Mouse (Mus musculus) midbrain, embryonic 11.5 days (tissue): ENCODE measurements around the gene Fam166b. TPM values are rescaled to one million over a fixed set of nuclear protein-coding genes. Genes with fewer than 3 reads are reported as not detected.

Source experiments
- ATAC-seq: fragments of 200-750 bp; cut with Nextera tagmentation; 2 replicates; pipeline ENCODE4 v1.8.0; 2017; ENCODE audit warnings: moderate TSS enrichment, moderate library complexity; ENCODE audit not compliant: low FRiP score
- DNase-seq: peaks from one replicate; pipeline ENCODE4 v3.0.0; 2015; ENCODE audit warnings: low spot score; ENCODE audit errors: missing footprints
- H3K27ac ChIP-seq: fragments of 300-500 bp; sonication (generic); 2 replicates; pipeline ENCODE4 v1.5.1; 2014; ENCODE audit warnings: low read depth, low read length
- H3K27me3 ChIP-seq: fragments of 300-500 bp; sonication (generic); 2 replicates; pipeline ENCODE4 v1.6.1; 2014; ENCODE audit warnings: mild to moderate bottlenecking, low read length, moderate library complexity, mixed read lengths; ENCODE audit not compliant: control insufficient read depth, insufficient read depth
- H3K36me3 ChIP-seq: fragments of 300-500 bp; sonication (generic); 2 replicates; pipeline ENCODE4 v1.6.1; 2014; ENCODE audit warnings: mild to moderate bottlenecking, low read length, moderate library complexity, mixed read lengths; ENCODE audit not compliant: control insufficient read depth, insufficient read depth
- H3K4me1 ChIP-seq: fragments of 300-500 bp; sonication (generic); 2 replicates; pipeline ENCODE4 v1.6.1; 2014; ENCODE audit warnings: low read length; ENCODE audit not compliant: control insufficient read depth, insufficient read depth
- H3K4me2 ChIP-seq: fragments of 300-500 bp; sonication (generic); 2 replicates; pipeline ENCODE4 v1.6.1; 2014; ENCODE audit warnings: mild to moderate bottlenecking, moderate library complexity
- H3K4me3 ChIP-seq: fragments of 300-500 bp; sonication (generic); 2 replicates; pipeline ENCODE4 v1.5.1; 2014; ENCODE audit warnings: low read depth, low read length
- H3K9ac ChIP-seq: fragments of 300-500 bp; sonication (generic); 2 replicates; pipeline ENCODE4 v1.6.1; 2014; ENCODE audit warnings: low read length
- H3K9me3 ChIP-seq: fragments of 300-500 bp; sonication (generic); 2 replicates; pipeline ENCODE4 v1.6.1; 2016; ENCODE audit warnings: low read length; ENCODE audit not compliant: control insufficient read depth
- WGBS: fragments of 180-500 bp; shearing (Covaris S2); extraction: QIAGEN DNeasy Blood & Tissue Kit; methylation state at CpG from one replicate; pipeline ENCODE4 v1.1.7; 2014; 5-methylcytosine and 5-hydroxymethylcytosine counted together
- polyA plus RNA-seq: library from polyadenylated mRNA; unstranded; fragments of >200 nt; fragmentation: Nextera tagmentation; extraction: Ambion mirVana; gene quantifications from 2 replicates; pipeline ENCODE4 v1.2.1, GENCODE M21; 2014

Gene Fam166b
- polyA plus RNA-seq, 1 experiment from 2014 or later: 0.59 TPM

- no peak for ATAC-seq
- H3K27ac ChIP-seq: no peak overlapping the region
- no peak overlapping the region for H3K9ac ChIP-seq
- H3K36me3 ChIP-seq: peaks cover 7% of the 10 kb centered on the region
- H3K9me3 ChIP-seq: no peaks in the 10 kb centered on the region
- H3K4me2 ChIP-seq: no peak overlapping the region
- 77% methylated on average over 4 of the region's 4 CpGs for WGBS
- no peak overlapping the region for H3K4me3 ChIP-seq
- no peaks in the 10 kb centered on the region; the same call in 1 of the 2 replicates for H3K4me1 ChIP-seq
- no peaks in the 10 kb centered on the region for H3K27me3 ChIP-seq
- peak; percentile 41 for DNase-seq
Measured at GRCm38 (mm10) chr4:43418450-43418849, 10.5 kb downstream of the Fam166b start.

DNA sequence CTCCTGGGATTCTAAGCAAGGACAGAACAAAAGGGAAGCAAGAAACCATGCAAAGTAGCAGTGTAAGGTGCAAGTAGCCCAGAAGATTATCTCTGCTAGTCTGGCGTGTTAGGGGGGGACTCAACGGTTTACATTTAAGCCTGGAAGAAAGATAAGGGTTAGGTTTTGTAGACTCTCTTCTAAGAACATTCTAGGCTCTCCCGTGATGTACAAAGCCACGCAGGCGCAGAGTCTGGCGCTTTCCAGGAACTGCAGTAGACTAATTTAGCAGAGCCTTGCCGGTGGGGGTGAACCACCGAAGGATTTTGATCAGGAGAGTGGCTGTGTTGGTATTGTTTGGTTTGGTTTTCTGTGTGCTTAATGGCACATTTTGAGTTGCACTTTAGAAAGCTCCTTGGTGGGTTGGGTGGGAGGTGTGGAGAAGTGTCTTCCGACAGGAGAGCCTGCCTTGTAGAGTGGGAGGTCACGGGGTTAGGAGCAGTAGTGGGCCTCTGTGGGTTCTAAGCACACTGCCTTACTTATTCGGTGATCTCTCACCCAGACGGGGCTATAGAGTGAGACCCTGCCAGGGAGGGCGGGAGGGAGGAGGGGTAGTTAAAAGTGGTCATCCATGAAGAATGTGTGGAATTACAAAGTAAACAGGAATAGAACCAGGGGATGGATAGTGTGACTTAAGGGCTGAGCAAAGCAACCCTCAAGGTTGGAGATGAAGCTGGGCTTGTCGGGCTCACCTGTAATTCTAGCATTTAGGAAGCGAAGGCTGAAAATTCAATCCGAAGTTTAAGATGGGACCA lies 11.5 kb downstream of the Fam166b start:
- Histone ChIP-seq H3K36me3 (peaks cover 7% of the 10 kb centered on the region), H3K4me3 (no peak overlapping the region), H3K4me1 (no peaks in the 10 kb centered on the region; the same call in 1 of the 2 replicates), H3K4me2 (no peak overlapping the region), H3K27me3 (no peaks in the 10 kb centered on the region), H3K27ac (no peak overlapping the region), H3K9me3 (no peaks in the 10 kb centered on the region), H3K9ac (no peak overlapping the region)
- 81% methylated on average over 16 of the region's 16 CpGs for WGBS
- ATAC-seq (no peak), DNase-seq (peak; percentile 54)

GRCm38 (mm10) chr4:43416071-43416490 lies 12.9 kb downstream of the Fam166b start:
- ATAC-seq: no peak
- WGBS: 94% methylated on average over 22 of the region's 22 CpGs
- Histone ChIP-seq H3K36me3 (peaks cover 7% of the 10 kb centered on the region), H3K9ac (no peak overlapping the region), H3K9me3 (no peaks in the 10 kb centered on the region), H3K4me3 (no peak overlapping the region), H3K27me3 (no peaks in the 10 kb centered on the region), H3K4me1 (no peaks in the 10 kb centered on the region; the same call in 1 of the 2 replicates), H3K4me2 (no peak overlapping the region), H3K27ac (no peak overlapping the region)
- peak; percentile 49 for DNase-seq

GRCm38 (mm10) chr4:43415221-43416070 lies 13.5 kb downstream of the Fam166b start:
- peaks cover 7% of the 10 kb centered on the region for H3K36me3 ChIP-seq
- ATAC-seq (no peak), DNase-seq (no peak)
- no peak overlapping the region for H3K4me3 ChIP-seq
- WGBS: 87% methylated on average over 29 of the region's 29 CpGs
- no peaks in the 10 kb centered on the region for H3K9me3 ChIP-seq
- no peak overlapping the region for H3K4me2 ChIP-seq
- H3K4me1 ChIP-seq: no peaks in the 10 kb centered on the region; the same call in 1 of the 2 replicates
- no peak overlapping the region for H3K27ac ChIP-seq
- no peaks in the 10 kb centered on the region for H3K27me3 ChIP-seq
- H3K9ac ChIP-seq: no peak overlapping the region

- Histone ChIP-seq H3K27ac (no peak overlapping the region), H3K27me3 (no peaks in the 10 kb centered on the region), H3K36me3 (peaks cover 7% of the 10 kb centered on the region), H3K9me3 (no peaks in the 10 kb centered on the region), H3K4me3 (no peak overlapping the region), H3K4me2 (no peak overlapping the region), H3K4me1 (no peaks in the 10 kb centered on the region; the same call in 1 of the 2 replicates), H3K9ac (no peak overlapping the region)
- ATAC-seq: no peak
- WGBS: 89% methylated on average over 14 of the region's 14 CpGs
- no peak for DNase-seq
Measured at GRCm38 (mm10) chr4:43414761-43415160, 14.2 kb downstream of the Fam166b start.

- no peaks in the 10 kb centered on the region for H3K9me3 ChIP-seq
- H3K27ac ChIP-seq: peak overlapping the region; percentile 83
- H3K27me3 ChIP-seq: no peaks in the 10 kb centered on the region
- 73% methylated on average over 12 of the region's 12 CpGs for WGBS
- no peaks in the 10 kb centered on the region for H3K36me3 ChIP-seq
- DNase-seq (peak; percentile 90), ATAC-seq (peak; percentile 45)
- peak overlapping the region; percentile 44 for H3K4me3 ChIP-seq
- peak overlapping the region; percentile 79 for H3K9ac ChIP-seq
- peak overlapping the region; percentile 68 for H3K4me2 ChIP-seq
- H3K4me1 ChIP-seq: peaks cover 13% of the 10 kb centered on the region
Measured at GRCm38 (mm10) chr4:43407071-43407920, 21.6 kb downstream of the Fam166b start.

DNA sequence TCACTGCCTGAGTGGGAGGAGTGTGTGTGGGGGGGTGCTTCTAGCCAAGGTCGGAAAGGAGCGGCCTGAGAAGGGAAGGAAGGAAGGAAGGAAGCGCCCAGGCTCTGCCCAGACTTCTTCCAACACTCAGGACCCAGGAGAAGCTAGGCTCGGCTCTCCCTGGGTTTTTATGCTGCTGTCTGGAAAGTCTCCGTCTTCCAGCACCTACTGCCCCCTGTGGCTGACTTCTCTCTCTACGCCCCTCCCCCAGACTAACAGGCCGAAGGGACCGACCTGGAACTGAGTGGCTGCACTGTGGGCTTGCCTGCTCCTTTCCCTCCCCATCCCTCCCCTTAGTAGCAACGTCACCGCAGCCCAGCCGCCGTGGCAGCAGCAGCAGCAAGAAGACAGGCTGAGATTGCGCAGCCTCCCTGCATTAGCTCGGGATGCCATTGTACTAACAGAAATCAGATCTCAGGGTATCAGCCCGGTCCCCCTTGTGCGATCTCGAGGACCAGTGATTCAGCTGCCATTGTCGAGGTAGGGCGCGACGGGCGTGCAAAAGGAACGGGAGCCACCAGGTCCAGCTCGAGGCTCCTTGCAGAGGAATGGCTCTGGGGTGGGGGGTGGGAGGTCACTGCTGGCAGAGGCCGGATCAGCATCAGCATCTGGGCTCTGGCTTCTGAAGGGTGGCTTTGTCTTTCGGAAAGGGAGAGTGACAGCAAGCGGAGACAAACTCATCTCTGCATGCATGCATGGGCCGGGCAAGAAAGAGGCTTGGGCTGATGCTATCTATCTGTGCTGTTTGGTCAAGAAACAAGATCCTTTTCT lies 22.6 kb downstream of the Fam166b start:
- WGBS: 1% methylated on average over 28 of the region's 28 CpGs
- Histone ChIP-seq H3K36me3 (no peaks in the 10 kb centered on the region), H3K4me1 (peaks cover 13% of the 10 kb centered on the region), H3K9ac (peak overlapping the region; percentile 79), H3K27me3 (no peaks in the 10 kb centered on the region), H3K27ac (peak overlapping the region; percentile 83), H3K4me2 (peak overlapping the region; percentile 68), H3K9me3 (no peaks in the 10 kb centered on the region), H3K4me3 (peak overlapping the region; percentile 44)
- DNase-seq (peak; percentile 95), ATAC-seq (peak; percentile 95)

DNA sequence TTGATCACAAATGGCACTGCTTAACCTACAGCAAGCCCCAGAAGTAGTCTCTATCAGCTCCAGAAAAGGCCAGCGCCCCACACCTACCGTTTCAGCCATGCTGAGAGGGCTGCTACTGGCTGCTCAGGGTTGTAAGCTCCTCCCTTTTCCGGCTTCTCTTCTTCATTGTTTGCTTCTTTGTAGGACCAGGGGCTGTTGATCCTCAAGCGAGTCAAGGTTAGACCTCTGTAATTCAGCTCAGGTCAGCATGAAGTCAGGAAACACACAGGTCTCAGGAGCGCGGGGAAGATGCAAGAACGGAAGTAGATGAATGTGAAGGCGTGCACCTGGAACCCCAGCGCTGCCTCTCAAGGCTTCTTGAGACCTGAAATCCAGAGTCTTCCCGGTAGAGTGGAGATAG lies 24.2 kb downstream of the Fam166b start:
- Histone ChIP-seq H3K27ac (no peak overlapping the region), H3K36me3 (no peaks in the 10 kb centered on the region), H3K4me2 (no peak overlapping the region), H3K9ac (no peak overlapping the region), H3K4me3 (no peak overlapping the region), H3K27me3 (no peaks in the 10 kb centered on the region), H3K9me3 (no peaks in the 10 kb centered on the region), H3K4me1 (peaks cover 17% of the 10 kb centered on the region)
- WGBS: 86% methylated on average over 10 of the region's 10 CpGs
- ATAC-seq (no peak), DNase-seq (no peak)
